Mouse (Mus musculus) left cerebral cortex, postnatal 36 days (tissue): ENCODE results near the gene Mepce. TPM values are rescaled to one million over a fixed set of nuclear protein-coding genes. Genes with fewer than 3 reads are reported as not detected.

Experiments
- DNase-seq, 2 experiments: peaks; one replicate each; pipeline ENCODE4 v3.0.0; 2021 to 2022; ENCODE audit warnings: low spot score in 2 of 2, mixed read lengths in 1 of 2
- intact Hi-C: fragments of 180-260 bp; cut with DNase I; formaldehyde crosslinking; loops from one replicate; pipeline ENCODE4 v1.15.1; 2025
- total RNA-seq, 2 experiments: library from RNA; stranded (reverse); gene quantifications; 2 replicates each; pipeline ENCODE4 v1.2.3; 2021

The Mepce gene
- total RNA-seq, 2 experiments from 2014 or later, result 33.5 to 42.8 TPM

GRCm38 (mm10) chr5:137791553-137791952 lies 4.1 kb upstream of the Mepce start:
- intact Hi-C loops, result loop anchor here (10.0 kb wide), 1 partner anchor 323 kb away; the partner anchor contains the start of gene Zscan21
- no peak for DNase-seq

GRCm38 (mm10) chr5:137788946-137789531 lies 1.6 kb upstream of the Mepce start:
- no peak for DNase-seq
- intact Hi-C loops, result loop anchor here (2.0 kb wide), 1 partner anchor 90 kb away; no protein-coding TSS in a partner anchor

- no peak for DNase-seq
- intact Hi-C loops, result loop anchor here (2.0 kb wide), 1 partner anchor 91 kb away; no protein-coding TSS in a partner anchor
Observed at GRCm38 (mm10) chr5:137788171-137788570, 716 bp upstream of the Mepce start.

- intact Hi-C loops, result no loop called here
Observed at GRCm38 (mm10) chr5:137786109-137786942, 1.1 kb downstream of the Mepce start.

GRCm38 (mm10) chr5:137785164-137786031 lies 2.1 kb downstream of the Mepce start:
- DNase-seq, result peak; percentile 25 to 41
- intact Hi-C loops, result no loop called here

More at GRCm38 (mm10) chr5:137786109-137786942, 1.1 kb downstream of the Mepce start:
- peak; percentile 99 for DNase-seq

- intact Hi-C loops, result no loop called here
- no peak for DNase-seq
Observed at GRCm38 (mm10) chr5:137784546-137784945, 2.9 kb downstream of the Mepce start.

GRCm38 (mm10) chr5:137783901-137784540 lies 3.4 kb downstream of the Mepce start:
- intact Hi-C loops, result no loop called here
- DNase-seq, result no peak

- no peak for DNase-seq
- intact Hi-C loops, result no loop called here
Observed at GRCm38 (mm10) chr5:137782776-137783522, 4.5 kb downstream of the Mepce start.

- DNase-seq, result no peak
- intact Hi-C loops, result no loop called here
Observed at GRCm38 (mm10) chr5:137781661-137782060, 5.8 kb downstream of the Mepce start.

- intact Hi-C loops, result loop anchor here (10.0 kb wide), 1 partner anchor 444 kb away; the partner anchor contains the start of gene Slc12a9
- no peak for DNase-seq
Observed at GRCm38 (mm10) chr5:137779053-137779933, 8.2 kb downstream of the Mepce start.

GRCm38 (mm10) chr5:137778635-137779034 lies 8.8 kb downstream of the Mepce start, which contains the start of gene Ppp1r35:
TSS of gene Ppp1r35 (plus strand) at chr5:137778849.
- peak; percentile 96 to 97 for DNase-seq
- intact Hi-C loops, result loop anchor here (10.0 kb wide), 1 partner anchor 444 kb away; the partner anchor contains the start of gene Slc12a9

- intact Hi-C loops, result loop anchor here (10.0 kb wide), 1 partner anchor 443 kb away; the partner anchor contains the start of gene Slc12a9
- no peak for DNase-seq
Observed at GRCm38 (mm10) chr5:137777267-137777845, 10.1 kb downstream of the Mepce start.

GRCm38 (mm10) chr5:137776408-137776918 lies 11.0 kb downstream of the Mepce start:
- no peak for DNase-seq

GRCm38 (mm10) chr5:137775587-137776290 lies 11.7 kb downstream of the Mepce start:
- no peak for DNase-seq
- intact Hi-C loops, result loop anchor here (10.0 kb wide), 1 partner anchor 441 kb away; the partner anchor contains the start of gene Slc12a9

More at GRCm38 (mm10) chr5:137776408-137776918, 11.0 kb downstream of the Mepce start:
- intact Hi-C loops, result loop anchor here (10.0 kb wide), 1 partner anchor 442 kb away; the partner anchor contains the start of gene Slc12a9

- DNase-seq, result no peak
- intact Hi-C loops, result loop anchor here (10.0 kb wide), 1 partner anchor 438 kb away; the partner anchor contains the start of gene Slc12a9
Observed at GRCm38 (mm10) chr5:137772755-137773154, 14.7 kb downstream of the Mepce start.

- DNase-seq, result no peak
- intact Hi-C loops, result loop anchor here (10.0 kb wide), 1 partner anchor 436 kb away; the partner anchor contains the start of gene Slc12a9
Observed at GRCm38 (mm10) chr5:137770709-137771108, 16.7 kb downstream of the Mepce start.
